Mouse (Mus musculus): ENCODE measurements at regions not wholly inside any gene's neighbourhood (a gene's known extent, or its start where the extent isn't known, plus 50 kb on each side); places are given as distances from the start of the nearest gene placed in this dataset.
A peak's percentile ranks its signal among the peaks of the same experiment; 100 is the strongest.

DNA sequence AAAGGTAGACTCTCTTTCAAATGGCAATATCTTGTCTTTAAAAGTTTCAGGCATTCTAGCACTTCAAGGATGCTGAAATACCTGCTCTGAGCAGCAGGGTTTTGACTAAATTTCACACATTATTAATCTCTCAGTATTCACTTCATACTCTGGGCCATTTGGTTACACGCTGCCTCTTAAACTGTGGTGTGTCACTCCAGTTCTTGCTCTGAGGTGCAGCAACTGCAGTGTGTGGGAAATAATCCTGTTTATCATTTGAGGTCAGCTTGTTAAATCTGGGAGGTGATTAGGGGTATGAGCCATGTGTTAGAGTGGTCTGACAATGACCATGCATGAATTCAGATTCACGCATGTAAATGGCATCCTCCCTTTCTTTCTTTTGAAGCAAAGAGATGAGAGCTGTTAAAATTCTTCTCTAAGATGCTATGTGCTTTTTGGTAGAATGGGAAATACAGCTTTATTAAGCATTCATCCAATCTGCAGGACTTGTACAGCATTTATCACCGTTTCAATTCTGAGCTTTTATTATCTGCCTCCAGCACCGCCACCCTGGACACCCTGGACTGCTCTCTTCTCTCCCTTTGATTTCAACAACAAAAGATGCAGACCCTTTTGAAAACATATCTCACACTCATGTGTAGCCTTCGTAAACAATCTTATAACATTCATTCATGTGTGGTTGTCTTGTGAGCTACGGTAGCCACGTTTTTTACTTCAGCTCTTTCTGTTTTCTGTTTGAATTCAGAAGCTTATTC is 362.4 kb upstream of the Gm38303 start:
- H3K4me2 ChIP-seq = no peak overlapping the region
- ATAC-seq (ENCODE audit: insufficient number of reproducible peaks, insufficient read depth, low FRiP score, low TSS enrichment, low read depth) = no peak
- H3K9me3 ChIP-seq = no peaks in the 10 kb centered on the region
- H3K27ac ChIP-seq = no peak overlapping the region
- H3K4me3 ChIP-seq = no peak overlapping the region
- no peaks in the 10 kb centered on the region for H3K27me3 ChIP-seq
- H3K36me3 ChIP-seq = no peaks in the 10 kb centered on the region
- H3K4me1 ChIP-seq = no peaks in the 10 kb centered on the region
- WGBS = 82% methylated on average over 7 of the region's 7 CpGs
- H3K9ac ChIP-seq = no peak overlapping the region

DNA sequence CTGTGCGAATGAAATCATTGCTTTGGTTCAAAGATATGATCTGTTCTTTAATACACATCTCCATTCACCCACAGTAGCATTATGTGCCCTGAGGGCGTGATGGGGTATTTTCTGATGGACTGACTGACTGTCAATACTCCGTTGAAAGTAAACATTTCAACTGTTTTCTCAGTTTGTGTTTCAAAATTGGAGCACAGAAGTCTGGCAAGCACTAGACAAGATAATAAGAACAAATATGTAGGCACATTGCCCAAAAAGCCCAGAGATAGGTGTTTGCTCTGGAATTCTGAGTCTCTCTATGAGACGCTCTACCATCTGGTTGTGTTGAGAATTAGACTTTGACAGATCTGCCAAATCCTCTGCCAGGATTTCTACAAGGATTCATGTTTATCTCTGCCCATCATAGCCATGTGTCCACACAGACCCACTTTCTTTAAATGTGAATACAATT is 350.0 kb upstream of the Gm38303 start:
- ATAC-seq (ENCODE audit: insufficient number of reproducible peaks, insufficient read depth, low FRiP score, low TSS enrichment, low read depth) = no peak
- Histone ChIP-seq H3K36me3 (no peaks in the 10 kb centered on the region), H3K4me1 (peaks cover 14% of the 10 kb centered on the region; the same call in 1 of the 2 replicates), H3K9ac (no peak overlapping the region), H3K9me3 (no peaks in the 10 kb centered on the region), H3K27ac (no peak overlapping the region), H3K4me2 (peak overlapping the region; percentile 31), H3K4me3 (no peak overlapping the region), H3K27me3 (no peaks in the 10 kb centered on the region)
- 30% methylated on average over 4 of the region's 4 CpGs for WGBS

DNA sequence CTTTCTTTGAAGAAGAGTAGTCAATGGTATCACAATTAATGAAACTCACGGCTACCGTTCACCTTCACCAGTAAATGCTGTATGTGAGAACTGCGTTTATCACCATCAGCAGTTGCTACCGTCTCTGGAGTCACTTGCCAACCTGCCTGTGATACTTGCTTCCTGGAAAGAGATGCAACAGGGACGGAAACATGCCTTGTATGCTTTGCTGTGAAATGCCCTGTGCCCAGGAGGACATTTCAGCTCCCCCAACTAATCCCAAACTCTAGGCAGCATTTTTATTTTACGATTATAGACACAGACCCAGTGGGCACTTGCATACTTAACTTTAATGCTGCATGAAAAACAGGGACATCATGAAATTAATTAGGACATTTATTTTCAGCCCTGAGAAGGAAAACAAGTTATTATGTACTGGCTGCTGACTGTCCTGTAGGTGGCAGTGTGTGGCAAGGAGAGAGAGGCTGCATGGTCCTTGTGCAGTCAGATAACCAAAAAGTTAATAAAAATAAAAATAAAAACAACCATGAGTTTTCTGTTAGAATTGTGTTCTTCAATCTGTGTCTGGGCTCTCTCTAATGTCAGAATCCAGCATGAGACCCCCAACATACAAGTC is 349.5 kb upstream of the Gm38303 start:
- 56% methylated on average over 6 of the region's 6 CpGs for WGBS
- no peak for ATAC-seq (ENCODE audit: insufficient number of reproducible peaks, insufficient read depth, low FRiP score, low TSS enrichment, low read depth)
- Histone ChIP-seq H3K9me3 (no peaks in the 10 kb centered on the region), H3K27ac (no peak overlapping the region), H3K4me1 (peaks cover 14% of the 10 kb centered on the region; the same call in 1 of the 2 replicates), H3K36me3 (no peaks in the 10 kb centered on the region), H3K27me3 (no peaks in the 10 kb centered on the region), H3K4me2 (no peak overlapping the region), H3K9ac (no peak overlapping the region), H3K4me3 (no peak overlapping the region)

DNA sequence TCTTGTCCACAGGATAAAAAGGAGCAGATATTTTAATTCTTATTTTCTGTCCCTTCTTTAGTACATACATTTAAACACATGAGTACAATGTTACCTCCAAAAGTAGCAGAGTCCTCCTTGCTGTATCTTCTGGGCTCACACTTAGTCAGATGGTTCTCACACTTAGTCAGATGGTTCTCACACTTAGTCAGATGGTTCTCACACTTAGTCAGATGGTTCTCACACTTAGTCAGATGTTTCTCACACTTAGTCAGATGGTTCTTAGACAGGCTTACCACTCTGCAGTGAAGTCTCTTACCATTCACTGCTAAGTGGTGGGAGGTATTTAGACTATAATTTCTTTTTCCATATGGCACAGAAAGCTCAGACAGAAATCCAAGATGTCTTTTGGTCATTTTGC is 346.5 kb upstream of the Gm38303 start:
- no peaks in the 10 kb centered on the region for H3K36me3 ChIP-seq
- no peaks in the 10 kb centered on the region for H3K9me3 ChIP-seq
- H3K4me2 ChIP-seq = no peak overlapping the region
- no peak overlapping the region for H3K4me3 ChIP-seq
- no peaks in the 10 kb centered on the region for H3K27me3 ChIP-seq
- no peak overlapping the region for H3K27ac ChIP-seq
- H3K4me1 ChIP-seq = peaks cover 14% of the 10 kb centered on the region; the same call in 1 of the 2 replicates
- no peak for ATAC-seq (ENCODE audit: insufficient number of reproducible peaks, insufficient read depth, low FRiP score, low TSS enrichment, low read depth)
- H3K9ac ChIP-seq = no peak overlapping the region

DNA sequence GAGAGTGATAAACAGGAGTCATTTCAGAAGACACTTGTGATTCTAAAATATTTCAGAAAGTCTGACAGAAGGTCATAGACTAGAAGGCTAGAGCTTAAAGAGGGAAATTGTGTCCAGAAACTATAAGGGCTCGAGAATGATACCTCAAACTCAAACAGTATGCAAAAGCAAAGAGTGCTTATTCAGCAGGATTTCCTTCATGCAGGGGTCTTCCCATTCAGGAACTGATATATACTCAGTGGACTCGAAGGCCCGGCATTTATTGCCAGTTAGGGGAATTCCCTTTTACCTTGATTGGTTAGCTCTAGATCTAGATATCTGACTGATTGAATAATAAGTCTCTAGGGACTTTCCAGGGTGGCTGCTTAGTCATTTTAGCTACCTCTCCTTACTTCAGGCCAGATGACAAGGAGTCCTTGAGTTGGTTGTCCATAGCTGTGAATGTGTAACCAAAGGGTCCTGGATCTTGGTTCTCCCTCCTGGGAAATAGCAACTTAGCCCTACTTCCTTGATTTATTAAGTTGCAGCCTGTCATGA is 312.6 kb upstream of the Gm38303 start:
- Histone ChIP-seq H3K36me3 (no peaks in the 10 kb centered on the region), H3K4me1 (no peaks in the 10 kb centered on the region), H3K9me3 (no peaks in the 10 kb centered on the region), H3K4me2 (no peak overlapping the region), H3K9ac (no peak overlapping the region), H3K27ac (no peak overlapping the region), H3K27me3 (no peaks in the 10 kb centered on the region), H3K4me3 (no peak overlapping the region)
- WGBS = 77% methylated on average over 3 of the region's 3 CpGs
- ATAC-seq (ENCODE audit: insufficient number of reproducible peaks, insufficient read depth, low FRiP score, low TSS enrichment, low read depth) = no peak

Measured in embryonic facial prominence, embryonic 13.5 days (tissue).